Mouse (Mus musculus): Measurements from ENCODE around the gene Krt77. TPM values are rescaled to one million over a fixed set of nuclear protein-coding genes. Genes with fewer than 3 reads are reported as not detected.

Krt77 gene
- polyA plus RNA-seq, 1 experiment from 2014 or later = not detected

DNA sequence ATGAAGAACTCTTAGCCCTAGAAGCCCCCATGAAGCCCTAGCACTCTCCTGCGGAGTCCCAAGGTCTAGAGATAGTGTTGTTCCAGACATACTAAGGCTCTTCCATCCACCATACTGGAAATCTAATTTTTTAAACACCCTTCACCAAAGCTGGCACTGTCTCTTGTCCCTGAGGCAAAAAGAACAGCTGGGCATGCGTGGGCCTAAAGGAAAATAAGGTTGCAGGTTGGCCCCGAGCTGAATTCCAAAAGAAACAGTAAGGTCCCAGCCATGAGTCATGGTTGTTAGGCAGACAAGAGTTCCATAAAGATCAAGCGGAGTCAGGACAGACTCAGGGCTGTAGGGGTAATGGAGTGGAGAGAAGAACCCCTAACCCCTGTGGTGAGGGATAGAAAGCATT is 3.7 kb upstream of the Krt77 start:
- ATAC-seq (ENCODE audit: low FRiP score) (no peak), DNase-seq (ENCODE audit: low spot score) (no peak)
- H3K4me3 ChIP-seq (ENCODE audit: low read depth, low read length) = no peak overlapping the region
- no peaks in the 10 kb centered on the region for H3K9me3 ChIP-seq (ENCODE audit: control insufficient read depth, low read length)
- H3K4me1 ChIP-seq (replicated peaks; ENCODE audit: control insufficient read depth, insufficient read depth, low read length) = no peaks in the 10 kb centered on the region
- H3K27ac ChIP-seq (ENCODE audit: low read depth, low read length) = no peak overlapping the region
- H3K9ac ChIP-seq (ENCODE audit: low read depth, low read length) = no peak overlapping the region
- H3K36me3 ChIP-seq (ENCODE audit: control insufficient read depth, insufficient read depth, low read length) = no peaks in the 10 kb centered on the region
- H3K27me3 ChIP-seq (ENCODE audit: control insufficient read depth, insufficient read depth, low read length) = no peaks in the 10 kb centered on the region
- 49% methylated on average over 4 of the region's 4 CpGs for WGBS
- no peak overlapping the region for H3K4me2 ChIP-seq (replicated peaks; ENCODE audit: low read depth, low read length)

DNA sequence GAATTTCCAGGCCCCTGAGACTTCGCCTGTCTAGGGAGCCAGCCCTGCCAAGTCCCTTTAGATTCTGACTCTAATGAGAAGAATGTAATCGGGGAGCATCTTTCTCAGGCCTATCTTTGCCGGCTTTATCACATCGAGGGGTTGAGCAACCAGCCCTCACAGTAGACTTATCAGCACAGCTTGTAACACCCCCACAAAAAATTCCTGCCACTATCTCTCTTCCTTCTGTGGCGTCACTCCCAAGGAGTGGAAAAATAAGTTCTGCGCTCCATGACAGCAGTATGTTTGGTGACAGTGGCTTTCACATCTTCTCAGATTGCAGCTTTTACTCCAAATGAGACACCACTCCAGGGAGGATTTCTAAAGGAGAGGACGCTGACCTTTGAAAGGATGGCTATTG is 2.8 kb downstream of the Krt77 start:
- 85% methylated on average over 7 of the region's 7 CpGs for WGBS
- H3K9me3 ChIP-seq (ENCODE audit: control insufficient read depth, low read length) = no peaks in the 10 kb centered on the region
- H3K4me3 ChIP-seq (ENCODE audit: low read depth, low read length) = no peak overlapping the region
- H3K27me3 ChIP-seq (ENCODE audit: control insufficient read depth, insufficient read depth, low read length) = no peaks in the 10 kb centered on the region
- no peaks in the 10 kb centered on the region for H3K36me3 ChIP-seq (ENCODE audit: control insufficient read depth, insufficient read depth, low read length)
- ATAC-seq (ENCODE audit: low FRiP score) (no peak), DNase-seq (ENCODE audit: low spot score) (no peak)
- H3K27ac ChIP-seq (ENCODE audit: low read depth, low read length) = no peak overlapping the region
- no peak overlapping the region for H3K4me2 ChIP-seq (replicated peaks; ENCODE audit: low read depth, low read length)
- H3K9ac ChIP-seq (ENCODE audit: low read depth, low read length) = no peak overlapping the region
- H3K4me1 ChIP-seq (replicated peaks; ENCODE audit: control insufficient read depth, insufficient read depth, low read length) = no peaks in the 10 kb centered on the region

DNA sequence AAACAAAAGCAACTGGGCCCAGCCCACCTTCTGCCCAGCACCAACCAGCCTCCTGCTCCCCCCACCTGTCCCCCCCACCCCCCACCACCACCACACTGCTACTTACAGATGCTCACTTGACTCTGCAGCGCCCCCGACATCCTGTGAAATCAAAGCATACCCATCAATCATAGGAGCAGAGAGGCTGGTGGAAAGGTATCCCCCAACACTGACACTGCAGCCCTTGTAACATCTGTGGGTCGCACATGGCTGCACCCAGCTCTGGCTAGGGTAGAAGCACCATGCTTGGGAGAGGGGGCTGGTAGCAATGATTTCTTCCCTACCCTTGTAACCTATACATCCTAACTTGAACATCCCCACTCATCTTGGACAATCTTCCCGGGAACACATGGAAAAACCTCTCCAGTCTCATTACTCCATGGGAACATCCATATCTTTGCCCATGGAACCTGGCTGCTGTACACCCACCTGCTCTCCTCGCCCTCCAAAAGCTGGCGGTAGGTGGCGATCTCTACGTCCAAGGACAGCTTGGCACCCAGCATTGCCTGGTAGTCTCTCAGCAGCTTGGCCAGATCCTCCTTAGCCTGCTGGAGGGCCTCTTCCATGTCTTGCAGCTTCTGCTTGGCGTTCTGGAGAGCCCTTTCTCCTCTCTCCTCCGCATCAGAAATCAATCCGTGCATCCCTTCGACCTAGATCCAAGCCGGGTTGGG is 8.9 kb downstream of the Krt77 start:
- ATAC-seq (ENCODE audit: low FRiP score) (no peak), DNase-seq (ENCODE audit: low spot score) (no peak)
- Histone ChIP-seq H3K9ac (ENCODE audit: low read depth, low read length) (no peak overlapping the region), H3K4me1 (replicated peaks; ENCODE audit: control insufficient read depth, insufficient read depth, low read length) (no peaks in the 10 kb centered on the region; the same call in 1 of the 2 replicates), H3K36me3 (ENCODE audit: control insufficient read depth, insufficient read depth, low read length) (no peaks in the 10 kb centered on the region), H3K27me3 (ENCODE audit: control insufficient read depth, insufficient read depth, low read length) (peaks cover 11% of the 10 kb centered on the region), H3K9me3 (ENCODE audit: control insufficient read depth, low read length) (no peaks in the 10 kb centered on the region), H3K4me2 (replicated peaks; ENCODE audit: low read depth, low read length) (peak overlapping the region; percentile 80; the same call in 1 of the 2 replicates), H3K4me3 (ENCODE audit: low read depth, low read length) (no peak overlapping the region), H3K27ac (ENCODE audit: low read depth, low read length) (no peak overlapping the region)
- WGBS = 54% methylated on average over 13 of the region's 13 CpGs

DNA sequence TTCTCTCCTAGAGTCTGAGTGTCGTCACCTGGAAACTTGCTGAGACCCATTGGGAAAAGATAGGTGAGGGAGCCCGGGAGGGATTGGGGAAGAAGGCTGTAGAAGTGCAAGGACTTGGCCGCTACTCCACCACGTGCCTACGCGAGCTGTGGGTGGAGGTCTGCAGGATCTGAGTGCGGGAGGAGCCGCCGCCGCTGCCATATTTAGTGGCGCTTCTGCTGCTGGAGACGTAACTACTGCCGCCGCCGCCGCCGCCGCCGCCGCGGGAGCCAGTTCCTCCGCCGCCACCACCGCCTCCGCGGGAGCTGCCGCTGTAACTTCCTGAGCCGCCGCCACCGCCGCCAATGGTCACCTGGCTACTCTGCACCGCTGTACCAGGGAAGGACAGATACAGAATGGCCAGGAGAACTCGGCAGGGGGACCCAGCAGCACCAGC is 9.8 kb downstream of the Krt77 start:
- ATAC-seq (ENCODE audit: low FRiP score) = no peak
- H3K27me3 ChIP-seq (ENCODE audit: control insufficient read depth, insufficient read depth, low read length) = peaks cover 11% of the 10 kb centered on the region

DNA sequence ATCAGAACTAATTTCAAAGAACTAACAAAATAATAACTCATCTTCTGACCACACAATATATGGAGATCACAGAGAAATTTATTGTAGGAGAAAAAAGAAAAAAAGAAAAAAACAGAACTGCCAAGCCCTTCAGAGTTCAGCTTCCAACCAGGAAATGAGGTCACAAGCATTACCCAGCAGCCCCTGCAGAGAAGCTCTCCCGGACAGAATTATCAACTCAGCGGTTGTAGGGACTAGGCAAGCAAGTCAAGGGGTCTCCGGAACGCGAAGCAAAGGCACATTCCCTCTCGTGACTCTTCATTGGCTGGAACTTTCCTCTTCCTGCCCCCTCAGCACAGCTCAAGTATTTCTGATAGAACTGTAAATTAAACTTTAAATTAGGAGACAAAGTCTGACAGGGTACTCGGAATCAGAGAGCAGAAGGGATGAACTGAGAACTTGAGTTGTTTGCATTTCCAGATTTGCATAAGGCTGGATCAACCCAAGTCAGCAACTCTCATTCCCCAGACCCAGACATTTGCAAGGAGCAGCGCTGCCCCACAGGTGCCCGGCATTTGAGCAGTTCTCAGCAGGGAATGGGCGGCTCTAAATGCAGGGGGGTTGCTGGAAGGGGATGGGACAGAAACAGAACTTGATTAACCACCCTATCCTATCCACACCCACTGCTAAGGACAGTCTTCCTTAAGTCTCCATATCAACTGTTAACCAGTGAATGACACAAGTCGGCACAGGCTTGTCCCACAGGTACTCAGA is 10.7 kb downstream of the Krt77 start:
- Histone ChIP-seq H3K27ac (ENCODE audit: low read depth, low read length) (no peak overlapping the region), H3K4me1 (replicated peaks; ENCODE audit: control insufficient read depth, insufficient read depth, low read length) (no peaks in the 10 kb centered on the region; the same call in 1 of the 2 replicates), H3K9me3 (ENCODE audit: control insufficient read depth, low read length) (no peaks in the 10 kb centered on the region), H3K9ac (ENCODE audit: low read depth, low read length) (no peak overlapping the region), H3K4me3 (ENCODE audit: low read depth, low read length) (no peak overlapping the region), H3K4me2 (replicated peaks; ENCODE audit: low read depth, low read length) (peak overlapping the region; percentile 80), H3K36me3 (ENCODE audit: control insufficient read depth, insufficient read depth, low read length) (no peaks in the 10 kb centered on the region), H3K27me3 (ENCODE audit: control insufficient read depth, insufficient read depth, low read length) (peaks cover 11% of the 10 kb centered on the region)
- WGBS = 6% methylated on average over 11 of the region's 11 CpGs
- ATAC-seq (ENCODE audit: low FRiP score) = no peak
- DNase-seq (ENCODE audit: low spot score) = peak; percentile 13

More for the DNA sequence above, 9.8 kb downstream of the Krt77 start:
- Histone ChIP-seq H3K4me1 (replicated peaks; ENCODE audit: control insufficient read depth, insufficient read depth, low read length) (no peaks in the 10 kb centered on the region; the same call in 1 of the 2 replicates), H3K4me2 (replicated peaks; ENCODE audit: low read depth, low read length) (peak overlapping the region; percentile 80), H3K9me3 (ENCODE audit: control insufficient read depth, low read length) (no peaks in the 10 kb centered on the region), H3K36me3 (ENCODE audit: control insufficient read depth, insufficient read depth, low read length) (no peaks in the 10 kb centered on the region), H3K4me3 (ENCODE audit: low read depth, low read length) (peak overlapping the region; percentile 43), H3K9ac (ENCODE audit: low read depth, low read length) (peak overlapping the region; percentile 50; the same call in 1 of the 2 replicates), H3K27ac (ENCODE audit: low read depth, low read length) (no peak overlapping the region)
- WGBS = under 1% methylated on average over 30 of the region's 33 CpGs
- peak; percentile 76 for DNase-seq (ENCODE audit: low spot score)

DNA sequence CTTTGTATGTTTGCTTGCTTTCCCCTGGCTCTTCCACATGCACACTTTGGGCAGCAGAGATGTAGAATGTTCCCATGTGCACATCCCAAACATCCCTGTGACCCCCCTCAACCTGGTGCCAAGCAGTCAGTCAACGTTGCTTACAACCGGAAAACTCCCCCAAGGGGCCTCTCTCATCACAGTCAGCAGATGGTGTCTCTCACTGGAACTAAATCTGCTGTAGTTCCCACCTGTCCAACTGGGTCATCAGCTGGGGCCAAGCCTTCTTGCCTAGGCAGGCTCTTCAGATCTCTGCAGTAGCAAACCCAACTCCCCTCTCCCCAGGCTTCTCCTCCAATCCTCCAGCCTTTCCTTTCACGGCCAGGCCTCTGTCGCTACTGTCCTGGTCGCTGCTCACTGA is 12.8 kb downstream of the Krt77 start:
- Histone ChIP-seq H3K36me3 (ENCODE audit: control insufficient read depth, insufficient read depth, low read length) (no peaks in the 10 kb centered on the region), H3K9me3 (ENCODE audit: control insufficient read depth, low read length) (no peaks in the 10 kb centered on the region), H3K4me1 (replicated peaks; ENCODE audit: control insufficient read depth, insufficient read depth, low read length) (no peaks in the 10 kb centered on the region; the same call in 1 of the 2 replicates), H3K27ac (ENCODE audit: low read depth, low read length) (no peak overlapping the region), H3K27me3 (ENCODE audit: control insufficient read depth, insufficient read depth, low read length) (peaks cover 11% of the 10 kb centered on the region), H3K4me2 (replicated peaks; ENCODE audit: low read depth, low read length) (no peak overlapping the region), H3K9ac (ENCODE audit: low read depth, low read length) (no peak overlapping the region), H3K4me3 (ENCODE audit: low read depth, low read length) (no peak overlapping the region)
- DNase-seq (ENCODE audit: low spot score) (no peak), ATAC-seq (ENCODE audit: low FRiP score) (no peak)
- 53% methylated on average over 5 of the region's 5 CpGs for WGBS

DNA sequence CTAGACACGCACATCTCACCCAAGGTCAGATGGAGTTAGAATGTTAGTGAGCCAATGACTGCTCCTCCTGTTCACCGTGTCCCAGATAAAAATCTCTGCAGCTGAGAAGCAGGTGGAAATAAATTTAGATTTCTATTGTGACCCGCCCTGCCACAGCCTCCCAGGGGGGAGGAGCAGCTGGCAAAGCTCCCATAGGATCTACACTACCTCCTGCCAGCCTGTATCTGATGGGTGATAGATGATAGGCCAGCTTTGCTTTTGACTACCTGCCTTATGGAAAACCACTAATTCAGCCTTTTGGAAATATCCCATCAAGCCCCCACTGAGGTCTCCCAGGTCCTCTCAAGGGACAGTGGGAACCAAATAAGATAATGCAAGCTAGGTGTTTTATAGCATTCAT is 13.8 kb downstream of the Krt77 start:
- Histone ChIP-seq H3K4me2 (replicated peaks; ENCODE audit: low read depth, low read length) (no peak overlapping the region), H3K36me3 (ENCODE audit: control insufficient read depth, insufficient read depth, low read length) (no peaks in the 10 kb centered on the region), H3K4me3 (ENCODE audit: low read depth, low read length) (no peak overlapping the region), H3K9ac (ENCODE audit: low read depth, low read length) (no peak overlapping the region), H3K27ac (ENCODE audit: low read depth, low read length) (no peak overlapping the region), H3K27me3 (ENCODE audit: control insufficient read depth, insufficient read depth, low read length) (peaks cover 11% of the 10 kb centered on the region), H3K9me3 (ENCODE audit: control insufficient read depth, low read length) (no peaks in the 10 kb centered on the region), H3K4me1 (replicated peaks; ENCODE audit: control insufficient read depth, insufficient read depth, low read length) (no peaks in the 10 kb centered on the region; the same call in 1 of the 2 replicates)
- WGBS = 79% methylated on average over 3 of the region's 3 CpGs
- ATAC-seq (ENCODE audit: low FRiP score) (no peak), DNase-seq (ENCODE audit: low spot score) (no peak)

DNA sequence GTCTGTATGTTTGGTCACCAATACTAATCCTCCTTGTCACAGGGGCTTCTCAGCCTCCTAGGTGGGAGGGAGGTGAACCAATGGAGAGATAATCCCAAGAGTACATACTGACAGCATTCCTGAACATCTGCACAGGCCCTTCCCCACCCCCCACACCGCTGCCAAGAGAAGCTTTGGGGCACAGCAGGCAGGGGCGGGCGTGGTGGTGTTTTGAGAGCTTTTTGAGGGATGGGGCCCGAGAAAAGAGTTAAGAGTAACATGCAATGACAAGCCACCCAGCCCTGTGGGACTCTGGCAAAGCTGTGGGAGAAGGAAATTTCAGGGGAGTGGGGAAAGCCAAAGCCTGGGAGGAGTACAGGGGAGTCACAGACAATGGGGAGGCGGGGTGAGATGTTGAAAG is 15.2 kb downstream of the Krt77 start:
- Histone ChIP-seq H3K9me3 (ENCODE audit: control insufficient read depth, low read length) (no peaks in the 10 kb centered on the region), H3K4me2 (replicated peaks; ENCODE audit: low read depth, low read length) (no peak overlapping the region), H3K4me3 (ENCODE audit: low read depth, low read length) (no peak overlapping the region), H3K27ac (ENCODE audit: low read depth, low read length) (no peak overlapping the region), H3K9ac (ENCODE audit: low read depth, low read length) (no peak overlapping the region), H3K4me1 (replicated peaks; ENCODE audit: control insufficient read depth, insufficient read depth, low read length) (no peaks in the 10 kb centered on the region), H3K27me3 (ENCODE audit: control insufficient read depth, insufficient read depth, low read length) (peaks cover 7% of the 10 kb centered on the region; the same call in 1 of the 2 replicates), H3K36me3 (ENCODE audit: control insufficient read depth, insufficient read depth, low read length) (no peaks in the 10 kb centered on the region)
- DNase-seq (ENCODE audit: low spot score) (no peak), ATAC-seq (ENCODE audit: low FRiP score) (no peak)
- 12% methylated on average over 5 of the region's 5 CpGs for WGBS

All from hindbrain, embryonic 11.5 days (tissue).